Mouse (Mus musculus) olfactory bulb, adult 2 months (tissue): ENCODE data around the gene Fgfr2.

ENCODE experiments used
- CTCF ChIP-seq: fragments of 200-500 bp; IDR thresholded peaks from 2 replicates; pipeline ENCODE4 v1.5.1; 2012; ENCODE audit warnings: low read depth, mild to moderate bottlenecking, low read length, moderate library complexity; ENCODE audit not compliant: insufficient read depth
- POLR2A ChIP-seq: fragments of 200-500 bp; IDR thresholded peaks from 2 replicates; pipeline ENCODE4 v1.6.1; 2012; ENCODE audit warnings: mild to moderate bottlenecking, low read depth, low read length, moderate library complexity; ENCODE audit not compliant: insufficient read depth

DNA sequence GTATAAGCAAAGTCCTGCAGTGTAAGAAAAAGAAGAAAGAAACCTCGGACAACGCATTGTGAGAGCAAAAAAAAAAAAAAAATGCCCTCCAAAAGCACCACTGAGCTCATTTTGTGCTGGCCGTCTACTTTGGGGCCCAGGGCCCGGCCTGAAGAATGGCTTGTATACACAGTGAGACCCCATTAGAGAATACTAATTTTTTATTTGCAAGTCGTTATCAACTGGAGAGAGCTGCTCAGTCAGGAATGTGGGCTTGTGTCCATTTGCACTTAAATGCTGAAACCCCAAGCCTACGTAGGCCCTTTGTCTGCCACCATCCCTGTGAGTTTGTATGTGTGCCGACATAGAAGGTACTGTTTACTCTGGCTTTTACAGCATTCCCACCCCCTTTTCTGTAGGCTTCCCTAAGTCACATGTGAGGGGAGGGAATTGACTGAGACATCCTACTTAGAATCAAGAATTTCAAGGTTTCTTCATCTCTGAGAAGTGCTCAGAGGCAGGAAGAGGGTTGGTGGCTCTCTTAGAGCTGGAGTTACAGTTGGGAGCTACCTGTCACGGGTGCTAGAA lies 1785.6 kb downstream of the Fgfr2 start:
- TF ChIP-seq CTCF (no peak), POLR2A (no peak)
